Mouse (Mus musculus) megakaryocyte-erythroid progenitor cell, adult 5-6 weeks (primary cell): ENCODE data around the gene Ap3s2. TPM values are rescaled to one million over a fixed set of nuclear protein-coding genes. Genes with fewer than 3 reads are reported as not detected.

Source experiments
- ATAC-seq: replicated peaks from 2 replicates; pipeline ENCODE4 v1.8.0; 2016; ENCODE audit warnings: mild to moderate bottlenecking, inconsistent platforms; ENCODE audit not compliant: severe bottlenecking, poor library complexity, low FRiP score, low TSS enrichment
- total RNA-seq, 2 experiments: library from RNA; stranded (forward) in 1 of 2; stranded (reverse) in 1 of 2; fragments of 200-1000, 215-1000 nt in 1 of 2; fragments of >200 nt in 1 of 2; fragmentation: Nextera tagmentation in 1 of 2; gene quantifications; 2 replicates each; pipeline ENCODE4 v1.2.3; 2014 to 2017

Ap3s2 gene
- total RNA-seq, 2 experiments from 2014 or later = 9.5 to 20.0 TPM

DNA sequence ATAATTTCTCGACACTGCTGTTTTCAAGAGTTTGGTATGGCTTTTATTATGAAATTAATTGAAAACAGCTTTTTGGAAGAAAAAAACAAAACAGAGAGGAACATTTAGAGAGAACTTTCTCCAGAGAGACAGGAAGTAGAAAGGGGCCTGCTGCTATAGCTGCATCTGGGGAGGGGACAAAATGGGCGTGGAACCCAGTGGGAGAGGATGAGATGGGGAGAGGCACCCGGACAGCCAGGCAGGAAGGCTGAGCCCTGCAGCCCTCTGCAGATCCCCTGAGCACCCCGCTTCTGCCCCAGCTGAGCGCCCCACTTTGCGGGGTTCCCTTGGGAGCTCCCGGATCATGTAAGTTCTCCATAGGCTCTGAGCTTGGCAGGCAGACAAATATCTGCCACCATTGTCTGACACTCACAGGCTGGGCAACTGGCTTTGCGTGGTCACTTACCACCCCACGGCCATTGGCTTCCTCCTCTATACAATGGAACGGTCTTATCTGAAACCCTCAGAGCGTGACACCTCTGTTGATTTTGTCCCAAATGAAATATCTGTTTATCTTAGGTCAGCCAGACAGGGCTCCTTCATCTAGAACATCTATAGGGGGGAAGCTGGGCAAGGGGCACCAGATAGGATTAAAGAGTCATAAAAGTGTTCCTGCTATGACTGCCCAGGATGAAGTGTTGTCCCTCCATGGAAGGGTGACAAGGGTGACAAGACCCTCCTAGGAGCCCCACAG is 62.1 kb downstream of the Ap3s2 start:
- peak; percentile 28; the same call in 1 of the 2 replicates for ATAC-seq

DNA sequence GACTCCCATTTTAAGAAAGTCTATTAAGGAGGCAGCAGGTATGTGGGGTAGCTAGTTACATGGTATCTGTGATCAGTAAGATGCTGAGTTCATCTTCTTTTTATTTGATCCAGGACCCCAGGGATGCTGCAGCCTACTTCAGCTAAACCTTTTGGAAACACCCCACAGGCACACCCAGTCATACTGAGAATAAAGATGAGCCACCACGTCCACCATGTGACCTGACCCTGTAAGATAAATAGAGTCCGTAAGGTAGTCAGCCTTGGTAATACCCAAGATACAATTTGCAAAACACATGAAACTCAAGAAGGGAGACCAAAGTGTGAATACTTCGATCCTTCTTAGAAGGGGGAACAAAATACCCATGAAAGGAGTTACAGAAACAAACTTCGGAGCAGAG is 64.1 kb downstream of the Ap3s2 start:
- no peak for ATAC-seq

DNA sequence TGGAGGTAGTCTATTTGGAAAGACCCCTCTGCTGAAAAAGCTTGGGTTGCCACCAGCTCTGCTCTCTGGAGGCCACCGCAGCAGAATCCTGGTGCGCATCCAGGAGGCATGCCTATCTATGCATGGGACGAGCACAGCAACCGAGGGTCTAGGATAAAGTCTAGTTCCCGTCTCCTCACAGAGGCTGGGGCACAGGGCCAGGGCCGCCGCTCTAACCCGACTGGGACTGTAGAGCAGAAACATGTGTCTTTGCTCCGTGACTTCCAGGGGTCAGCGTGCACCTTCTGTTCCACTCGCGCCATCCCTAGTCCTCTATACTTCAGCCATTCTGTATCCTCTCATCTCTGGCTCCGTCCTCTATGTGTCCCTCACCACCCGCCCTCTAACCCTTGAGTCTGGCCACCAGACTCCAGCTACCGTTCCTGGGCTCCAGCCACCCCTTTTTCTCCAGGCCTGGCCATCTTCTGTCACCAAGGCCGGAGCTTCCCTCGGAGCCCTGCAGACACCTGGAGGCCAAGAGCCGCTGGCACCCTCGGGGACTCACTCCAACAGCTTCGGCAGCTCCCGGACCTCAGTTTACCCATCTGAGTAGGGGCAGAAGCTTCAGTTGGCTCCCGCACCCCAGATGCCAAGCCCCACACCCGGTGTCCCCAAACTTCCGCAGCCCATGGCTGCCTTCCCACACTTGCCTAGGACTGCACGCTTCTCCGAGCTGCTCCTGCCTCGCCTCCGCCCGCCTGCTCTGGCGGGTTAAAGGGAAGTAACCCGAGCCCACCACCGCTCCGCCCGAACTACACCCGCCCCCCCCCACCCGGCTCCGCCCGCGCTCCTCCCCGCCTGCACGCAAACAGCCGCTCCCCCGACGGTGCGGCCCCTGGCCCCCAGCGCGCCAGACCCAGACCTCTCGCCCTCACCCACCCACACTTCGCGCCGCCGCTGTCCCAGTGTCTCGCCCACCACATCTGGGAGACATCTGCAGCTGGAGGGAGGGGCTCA is 72.7 kb downstream of the Ap3s2 start:
- no peak for ATAC-seq

DNA sequence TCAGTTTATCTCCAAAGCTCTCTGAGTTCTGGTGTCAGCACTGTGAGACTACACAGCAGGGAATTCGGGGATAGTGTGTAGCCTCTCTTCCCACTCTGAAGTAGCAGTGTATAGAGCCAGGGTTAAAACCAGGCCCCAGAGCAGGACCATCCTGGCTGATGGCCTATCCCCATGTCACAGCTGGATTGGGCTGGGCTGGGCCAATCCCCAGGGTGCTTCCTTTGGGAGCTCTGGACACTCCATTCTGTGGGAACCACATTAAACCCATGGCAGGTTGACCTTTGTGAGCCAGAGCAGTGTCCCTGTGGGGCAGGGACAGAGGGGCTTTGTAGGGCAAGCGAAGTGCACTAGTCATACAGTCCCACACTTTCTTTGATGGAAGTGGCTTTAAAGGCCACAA is 74.1 kb downstream of the Ap3s2 start:
- ATAC-seq = no peak

DNA sequence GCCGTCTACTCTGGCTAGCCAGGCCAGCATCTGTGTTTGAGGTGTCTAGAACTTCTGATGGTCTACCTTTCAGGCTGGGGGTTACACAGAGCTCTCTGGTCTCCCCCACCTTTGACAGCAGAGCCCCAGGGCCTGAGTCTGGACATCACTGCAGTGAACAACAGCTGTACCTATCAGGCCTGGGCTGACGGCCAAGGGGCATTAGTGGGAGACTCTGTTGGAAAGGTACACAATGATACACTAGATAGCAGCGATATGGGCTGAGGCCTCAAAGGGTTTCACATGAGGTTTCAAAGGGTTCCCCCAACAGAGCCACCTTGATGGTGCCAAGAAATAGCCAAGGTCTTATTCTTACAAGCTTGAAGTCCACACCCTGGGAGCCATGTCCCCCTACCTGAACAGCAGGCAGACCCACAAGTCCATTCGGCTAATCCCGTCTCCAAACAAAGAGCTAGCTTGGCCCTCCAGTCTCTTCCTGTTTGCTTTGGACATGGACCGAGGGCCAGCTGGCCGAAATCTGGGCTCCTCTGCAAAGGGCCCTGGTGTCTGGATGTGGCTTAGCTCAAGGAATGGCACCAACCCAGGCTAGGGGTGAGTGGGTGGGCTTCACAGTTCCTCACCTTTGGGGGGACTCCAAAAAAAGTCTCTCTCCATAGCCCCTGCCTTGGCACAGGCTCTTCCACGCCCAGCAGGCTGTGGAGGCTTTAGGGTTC is 76.2 kb downstream of the Ap3s2 start:
- ATAC-seq = no peak

DNA sequence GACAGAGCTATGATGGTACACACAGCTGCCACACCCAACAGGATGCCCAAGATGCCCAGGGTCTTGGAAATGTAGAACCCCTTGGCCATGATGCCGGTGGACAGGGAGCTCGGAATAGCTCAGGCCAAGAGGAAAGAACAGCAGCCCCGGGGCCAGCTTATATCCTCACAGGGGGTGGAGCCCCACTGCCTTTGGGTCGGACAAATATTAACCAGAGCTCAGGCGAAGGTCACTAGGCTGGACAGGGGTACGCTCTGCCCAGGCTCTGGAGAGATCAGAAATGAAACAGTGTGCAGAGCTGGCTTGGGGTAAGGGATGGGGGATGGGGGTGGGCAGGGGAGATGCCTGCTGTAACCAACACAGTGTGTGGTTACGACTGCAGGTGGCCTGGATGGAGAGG is 78.3 kb downstream of the Ap3s2 start:
- no peak for ATAC-seq

DNA sequence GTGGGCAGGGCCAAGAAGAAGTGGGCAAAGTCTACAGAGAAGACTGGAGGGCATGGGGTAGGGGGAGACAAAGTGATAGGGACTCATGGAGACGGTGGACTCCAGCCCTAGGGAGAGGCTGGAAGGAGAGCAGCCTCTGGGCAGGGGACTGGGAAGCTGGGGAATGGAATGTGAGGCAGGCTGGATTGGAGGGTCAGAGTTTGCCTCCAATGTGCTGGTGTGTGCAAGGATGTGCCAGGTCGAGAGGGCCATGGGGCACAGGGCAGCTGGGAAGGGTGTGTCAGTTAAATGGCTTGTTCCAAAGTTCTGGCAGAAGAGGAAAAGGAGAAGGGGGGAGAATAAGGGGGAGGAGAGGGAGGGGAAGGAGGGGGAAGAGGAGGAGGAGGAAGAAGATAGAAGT is 83.2 kb downstream of the Ap3s2 start:
- ATAC-seq = no peak

DNA sequence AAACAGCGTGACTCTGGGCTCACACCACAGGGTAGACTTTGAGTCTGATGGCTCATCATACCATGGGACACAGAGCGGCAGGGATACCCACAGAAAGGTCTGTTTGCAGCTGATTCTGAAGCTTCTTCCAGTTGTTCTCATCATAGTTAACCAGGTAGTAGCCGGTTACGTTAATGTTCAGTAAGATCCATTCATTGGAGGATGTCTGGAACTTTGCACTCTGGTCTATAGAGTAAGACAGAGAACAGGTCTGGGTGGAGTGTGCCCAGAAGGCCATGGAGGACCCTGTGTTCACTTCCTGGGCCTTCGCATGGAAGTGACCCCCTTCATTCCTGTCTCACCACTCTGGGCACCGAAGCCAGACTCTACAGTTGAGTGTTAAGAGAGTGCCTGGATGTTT is 85.3 kb downstream of the Ap3s2 start:
- no peak for ATAC-seq

DNA sequence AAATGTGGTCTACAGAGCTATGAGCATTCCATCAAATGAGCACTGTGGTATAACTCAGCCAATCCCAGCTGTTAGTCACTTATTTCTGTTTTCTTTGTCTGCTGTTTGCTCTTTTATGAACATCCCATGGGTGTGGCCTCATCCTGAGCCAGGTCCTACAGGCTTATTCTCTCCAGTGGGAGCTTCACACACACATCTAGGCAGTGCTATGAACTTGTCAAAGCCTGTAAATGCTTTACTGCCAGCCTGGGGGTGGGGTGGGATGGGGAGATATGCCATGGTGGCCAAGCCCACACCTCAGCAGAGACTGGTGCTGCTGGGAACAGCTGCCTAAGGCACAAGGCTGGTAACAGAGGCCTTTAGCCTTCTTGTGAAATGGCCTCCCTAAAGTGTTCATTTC is 87.5 kb downstream of the Ap3s2 start:
- no peak for ATAC-seq

DNA sequence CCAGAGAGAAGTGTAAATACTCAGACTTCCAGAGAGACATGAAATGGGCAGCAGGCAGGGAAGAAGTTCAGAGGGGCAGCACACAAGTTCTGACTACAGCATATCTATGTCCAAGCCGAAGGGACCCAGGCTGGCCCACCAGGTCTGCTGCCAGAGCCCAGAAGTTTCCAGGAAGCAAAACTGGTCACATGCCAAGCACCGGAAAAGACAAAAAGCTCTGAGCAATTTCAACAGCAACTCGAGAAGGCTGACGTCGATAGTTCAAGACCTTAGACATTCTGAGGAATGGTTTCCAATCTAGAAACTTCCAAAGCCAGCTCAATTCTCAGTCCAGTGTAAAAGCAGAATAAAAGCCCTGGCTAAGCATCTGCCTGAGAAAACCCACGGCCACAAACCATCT is 88.9 kb downstream of the Ap3s2 start:
- no peak for ATAC-seq

DNA sequence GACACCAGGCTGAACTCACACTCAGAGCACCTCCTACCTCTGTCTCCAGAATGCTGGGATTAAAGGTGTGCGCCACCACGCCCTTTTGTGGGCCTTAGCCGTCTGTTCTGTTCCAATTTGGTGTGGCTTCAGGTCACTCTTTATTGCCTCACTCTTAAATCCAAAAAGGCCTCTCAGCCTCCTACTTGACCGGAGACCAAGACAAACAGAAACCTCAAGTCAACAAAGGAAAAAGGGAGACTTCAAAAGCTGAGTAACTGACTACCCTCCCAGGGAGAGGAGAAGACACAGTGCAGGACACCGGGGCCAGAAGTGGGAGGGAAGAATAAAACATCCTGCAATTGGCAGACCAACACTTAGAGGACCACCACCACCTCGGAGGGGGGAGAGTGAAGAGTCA is 89.3 kb downstream of the Ap3s2 start:
- no peak for ATAC-seq

DNA sequence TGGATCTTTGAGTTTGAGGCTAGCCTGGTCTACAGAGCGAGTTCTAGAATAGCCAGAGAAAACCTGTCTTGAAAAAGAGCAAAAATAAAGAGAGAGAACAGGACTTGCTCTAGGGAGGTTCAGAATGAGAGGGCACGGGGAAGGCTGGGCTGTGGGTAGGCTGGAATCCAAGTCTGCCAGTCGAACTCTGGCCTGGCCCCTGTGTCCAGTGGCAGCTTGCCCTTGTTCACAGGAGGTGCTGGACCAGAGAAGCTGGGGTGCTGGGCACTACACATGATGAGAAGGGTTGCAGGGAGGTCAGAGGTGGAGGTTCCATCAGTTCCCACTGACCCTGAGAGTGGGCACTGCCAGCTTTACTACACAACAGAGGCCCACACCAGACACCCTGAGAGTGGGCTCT is 92.1 kb downstream of the Ap3s2 start:
- no peak for ATAC-seq

Other genes with a start within 250 kb of the Ap3s2 start
- 0.28 and 0.79 TPM in 2 replicates for gene Kif7, start 204.9 kb downstream of the Ap3s2 start, total RNA-seq (2014; fragmentation: Nextera tagmentation)
- 1.8 and 2.5 TPM in 2 replicates for gene Kif7, start 204.9 kb downstream of the Ap3s2 start, total RNA-seq (2017)
- gene Plin1, start 187.7 kb downstream of the Ap3s2 start, total RNA-seq (2014; fragmentation: Nextera tagmentation) = not detected in 2 replicates
- gene Plin1, start 187.7 kb downstream of the Ap3s2 start, total RNA-seq (2017) = not detected in 2 replicates
- 5.4 and 8.6 TPM in 2 replicates for gene Pex11a, start 177.5 kb downstream of the Ap3s2 start, total RNA-seq (2014; fragmentation: Nextera tagmentation)
- 4.6 and 6.0 TPM in 2 replicates for gene Pex11a, start 177.5 kb downstream of the Ap3s2 start, total RNA-seq (2017)
- not detected in 2 replicates for gene Wdr93, start 177.5 kb downstream of the Ap3s2 start, total RNA-seq (2014; fragmentation: Nextera tagmentation)
- gene Wdr93, start 177.5 kb downstream of the Ap3s2 start, total RNA-seq (2017) = not detected in 2 replicates
- gene Mesp1, start 126.9 kb downstream of the Ap3s2 start, total RNA-seq (2014; fragmentation: Nextera tagmentation) = not detected in 2 replicates
- not detected in 2 replicates for gene Mesp1, start 126.9 kb downstream of the Ap3s2 start, total RNA-seq (2017)
- gene Mesp2, start 109.9 kb downstream of the Ap3s2 start, total RNA-seq (2014; fragmentation: Nextera tagmentation) = not detected in 2 replicates
- 1.2 TPM in 1 of 2 replicates, not detected in the other for gene Mesp2, start 109.9 kb downstream of the Ap3s2 start, total RNA-seq (2017)
- 1.5 TPM in 1 of 2 replicates, not detected in the other for gene Anpep, start 59.6 kb downstream of the Ap3s2 start, total RNA-seq (2014; fragmentation: Nextera tagmentation)
- gene Anpep, start 59.6 kb downstream of the Ap3s2 start, total RNA-seq (2017) = not detected in 2 replicates
- gene Arpin, start 14.7 kb upstream of the Ap3s2 start, total RNA-seq (2014; fragmentation: Nextera tagmentation) = not detected in 2 replicates
- 0.28 TPM in 1 of 2 replicates, not detected in the other for gene Arpin, start 14.7 kb upstream of the Ap3s2 start, total RNA-seq (2017)
- 7.1 and 9.0 TPM in 2 replicates for gene Zfp710, start 104.2 kb upstream of the Ap3s2 start, total RNA-seq (2014; fragmentation: Nextera tagmentation)
- gene Zfp710, start 104.2 kb upstream of the Ap3s2 start, total RNA-seq (2017) = 6.2 and 10.3 TPM in 2 replicates
- 80.7 and 102 TPM in 2 replicates for gene Idh2, start 194.7 kb upstream of the Ap3s2 start, total RNA-seq (2014; fragmentation: Nextera tagmentation)
- gene Idh2, start 194.7 kb upstream of the Ap3s2 start, total RNA-seq (2017) = 117 and 132 TPM in 2 replicates